Mouse (Mus musculus): Measurements from ENCODE around the gene Lsamp. TPM values are rescaled to one million over a fixed set of nuclear protein-coding genes. Genes with fewer than 3 reads are reported as not detected.

Gene Lsamp
- polyA plus RNA-seq, 1 experiment, result not detected

- H3K4me2 ChIP-seq (ENCODE audit: low read depth), result no peak overlapping the region
- no peak for TF ChIP-seq POLR2A (IDR thresholded peaks at IDR 0.05; ENCODE audit: insufficient read length, low read depth)
- no peak for TF ChIP-seq USF1 (IDR thresholded peaks at IDR 0.05; ENCODE audit: low read depth)
- TF ChIP-seq MAX (IDR thresholded peaks at IDR 0.05; ENCODE audit: low read depth), result no peak
- no peak for TF ChIP-seq TCF12 (IDR thresholded peaks at IDR 0.05; ENCODE audit: insufficient read depth, poor library complexity, severe bottlenecking)
- no peak for TF ChIP-seq POLR2AphosphoS2 (IDR thresholded peaks at IDR 0.05; ENCODE audit: insufficient read length, low read depth)
- TF ChIP-seq MYOD1 (IDR thresholded peaks at IDR 0.05; ENCODE audit: control insufficient read depth in 1 of 3, insufficient read length in 2 of 3, low read depth in 2 of 3), result no peak
- no peak for TF ChIP-seq REST (IDR thresholded peaks at IDR 0.05; ENCODE audit: insufficient read depth, insufficient read length)
- no peak for TF ChIP-seq E2F4 (IDR thresholded peaks at IDR 0.05; ENCODE audit: insufficient read depth)
- no peak for TF ChIP-seq MYOG (IDR thresholded peaks at IDR 0.05; ENCODE audit: control insufficient read depth in 1 of 3, insufficient read depth in 1 of 3, insufficient read length in 2 of 3, low read depth in 2 of 3)
- TF ChIP-seq CEBPB (IDR thresholded peaks at IDR 0.05; ENCODE audit: insufficient read depth, poor library complexity, severe bottlenecking), result no peak
- H3K79me2 ChIP-seq (ENCODE audit: control insufficient read depth, insufficient read depth), result no peaks in the 10 kb centered on the region
- no peaks in the 10 kb centered on the region for H3K27me3 ChIP-seq (ENCODE audit: control insufficient read depth, insufficient read depth, insufficient read length)
- no peaks in the 10 kb centered on the region for H3K36me3 ChIP-seq (ENCODE audit: control insufficient read depth, insufficient read depth)
- no peak overlapping the region for H3ac ChIP-seq (ENCODE audit: control insufficient read depth, insufficient read length)
- no peak overlapping the region for H3K4me3 ChIP-seq
Observed at GRCm38 (mm10) chr16:40891338-40891737, 907.2 kb downstream of the Lsamp start.

GRCm38 (mm10) chr16:40897768-40898327, 913.7 kb downstream of the Lsamp start:
- Histone ChIP-seq H3ac (ENCODE audit: control insufficient read depth, insufficient read length) (no peak overlapping the region), H3K4me2 (ENCODE audit: low read depth) (no peak overlapping the region), H3K36me3 (ENCODE audit: control insufficient read depth, insufficient read depth) (no peaks in the 10 kb centered on the region), H3K4me3 (no peak overlapping the region), H3K79me2 (ENCODE audit: control insufficient read depth, insufficient read depth) (no peaks in the 10 kb centered on the region), H3K27me3 (ENCODE audit: control insufficient read depth, insufficient read depth, insufficient read length) (no peaks in the 10 kb centered on the region)
- TF ChIP-seq REST (IDR thresholded peaks at IDR 0.05; ENCODE audit: insufficient read depth, insufficient read length) (no peak), SRF (IDR thresholded peaks at IDR 0.05; ENCODE audit: control insufficient read depth, insufficient read length, low read depth) (no peak), MAX (IDR thresholded peaks at IDR 0.05; ENCODE audit: low read depth) (no peak), USF1 (IDR thresholded peaks at IDR 0.05; ENCODE audit: low read depth) (no peak), MYOD1 (IDR thresholded peaks at IDR 0.05; ENCODE audit: control insufficient read depth in 1 of 3, insufficient read length in 2 of 3, low read depth in 2 of 3) (no peak), CEBPB (IDR thresholded peaks at IDR 0.05; ENCODE audit: insufficient read depth, poor library complexity, severe bottlenecking) (no peak), TCF3 (IDR thresholded peaks at IDR 0.05; ENCODE audit: insufficient read length, low read depth) (no peak), TCF12 (IDR thresholded peaks at IDR 0.05; ENCODE audit: insufficient read depth, poor library complexity, severe bottlenecking) (no peak), MYOG (IDR thresholded peaks at IDR 0.05; ENCODE audit: control insufficient read depth in 1 of 3, insufficient read depth in 1 of 3, insufficient read length in 2 of 3, low read depth in 2 of 3) (no peak), POLR2A (IDR thresholded peaks at IDR 0.05; ENCODE audit: insufficient read length, low read depth) (no peak), E2F4 (IDR thresholded peaks at IDR 0.05; ENCODE audit: insufficient read depth) (no peak), POLR2AphosphoS2 (IDR thresholded peaks at IDR 0.05; ENCODE audit: insufficient read length, low read depth) (no peak)

GRCm38 (mm10) chr16:40907892-40908291, 923.7 kb downstream of the Lsamp start:
- no peaks in the 10 kb centered on the region for H3K27me3 ChIP-seq (ENCODE audit: control insufficient read depth, insufficient read depth, insufficient read length)

GRCm38 (mm10) chr16:40914141-40914540, 930.0 kb downstream of the Lsamp start:
- Histone ChIP-seq H3K27me3 (ENCODE audit: control insufficient read depth, insufficient read depth, insufficient read length) (no peaks in the 10 kb centered on the region), H3K4me3 (no peak overlapping the region), H3ac (ENCODE audit: control insufficient read depth, insufficient read length) (no peak overlapping the region), H3K4me2 (ENCODE audit: low read depth) (no peak overlapping the region), H3K79me2 (ENCODE audit: control insufficient read depth, insufficient read depth) (no peaks in the 10 kb centered on the region), H3K36me3 (ENCODE audit: control insufficient read depth, insufficient read depth) (no peaks in the 10 kb centered on the region)
- no peak for TF ChIP-seq USF1 (IDR thresholded peaks at IDR 0.05; ENCODE audit: low read depth)
- TF ChIP-seq SRF (IDR thresholded peaks at IDR 0.05; ENCODE audit: control insufficient read depth, insufficient read length, low read depth), result no peak
- no peak for TF ChIP-seq CEBPB (IDR thresholded peaks at IDR 0.05; ENCODE audit: insufficient read depth, poor library complexity, severe bottlenecking)
- TF ChIP-seq TCF12 (IDR thresholded peaks at IDR 0.05; ENCODE audit: insufficient read depth, poor library complexity, severe bottlenecking), result no peak
- no peak for TF ChIP-seq MYOD1 (IDR thresholded peaks at IDR 0.05; ENCODE audit: control insufficient read depth in 1 of 3, insufficient read length in 2 of 3, low read depth in 2 of 3)
- TF ChIP-seq TCF3 (IDR thresholded peaks at IDR 0.05; ENCODE audit: insufficient read length, low read depth), result no peak
- no peak for TF ChIP-seq E2F4 (IDR thresholded peaks at IDR 0.05; ENCODE audit: insufficient read depth)
- TF ChIP-seq MAX (IDR thresholded peaks at IDR 0.05; ENCODE audit: low read depth), result no peak
- no peak for TF ChIP-seq MYOG (IDR thresholded peaks at IDR 0.05; ENCODE audit: control insufficient read depth in 1 of 3, insufficient read depth in 1 of 3, insufficient read length in 2 of 3, low read depth in 2 of 3)
- TF ChIP-seq REST (IDR thresholded peaks at IDR 0.05; ENCODE audit: insufficient read depth, insufficient read length), result no peak
- TF ChIP-seq POLR2A (IDR thresholded peaks at IDR 0.05; ENCODE audit: insufficient read length, low read depth), result no peak
- TF ChIP-seq POLR2AphosphoS2 (IDR thresholded peaks at IDR 0.05; ENCODE audit: insufficient read length, low read depth), result no peak

More at GRCm38 (mm10) chr16:40907892-40908291, 923.7 kb downstream of the Lsamp start:
- H3K4me2 ChIP-seq (ENCODE audit: low read depth), result no peak overlapping the region
- no peaks in the 10 kb centered on the region for H3K79me2 ChIP-seq (ENCODE audit: control insufficient read depth, insufficient read depth)
- H3K36me3 ChIP-seq (ENCODE audit: control insufficient read depth, insufficient read depth), result no peaks in the 10 kb centered on the region
- no peak overlapping the region for H3K4me3 ChIP-seq
- TF ChIP-seq USF1 (IDR thresholded peaks at IDR 0.05; ENCODE audit: low read depth) (no peak), SRF (IDR thresholded peaks at IDR 0.05; ENCODE audit: control insufficient read depth, insufficient read length, low read depth) (no peak)
- no peak overlapping the region for H3ac ChIP-seq (ENCODE audit: control insufficient read depth, insufficient read length)

GRCm38 (mm10) chr16:40930596-40930995, 946.4 kb downstream of the Lsamp start:
- Histone ChIP-seq H3K4me3 (no peak overlapping the region), H3ac (ENCODE audit: control insufficient read depth, insufficient read length) (no peak overlapping the region), H3K79me2 (ENCODE audit: control insufficient read depth, insufficient read depth) (no peaks in the 10 kb centered on the region), H3K36me3 (ENCODE audit: control insufficient read depth, insufficient read depth) (no peaks in the 10 kb centered on the region), H3K27me3 (ENCODE audit: control insufficient read depth, insufficient read depth, insufficient read length) (no peaks in the 10 kb centered on the region), H3K4me2 (ENCODE audit: low read depth) (no peak overlapping the region)
- TF ChIP-seq CEBPB (IDR thresholded peaks at IDR 0.05; ENCODE audit: insufficient read depth, poor library complexity, severe bottlenecking) (no peak), REST (IDR thresholded peaks at IDR 0.05; ENCODE audit: insufficient read depth, insufficient read length) (no peak), SRF (IDR thresholded peaks at IDR 0.05; ENCODE audit: control insufficient read depth, insufficient read length, low read depth) (no peak), MAX (IDR thresholded peaks at IDR 0.05; ENCODE audit: low read depth) (no peak), TCF3 (IDR thresholded peaks at IDR 0.05; ENCODE audit: insufficient read length, low read depth) (no peak), E2F4 (IDR thresholded peaks at IDR 0.05; ENCODE audit: insufficient read depth) (no peak), MYOD1 (IDR thresholded peaks at IDR 0.05; ENCODE audit: control insufficient read depth in 1 of 3, insufficient read length in 2 of 3, low read depth in 2 of 3) (no peak), USF1 (IDR thresholded peaks at IDR 0.05; ENCODE audit: low read depth) (no peak), POLR2AphosphoS2 (IDR thresholded peaks at IDR 0.05; ENCODE audit: insufficient read length, low read depth) (no peak)
